Mouse (Mus musculus) CH12.LX (cell line): ENCODE measurements around the gene Prkaa2.

ENCODE experiments used
- CHD2 ChIP-seq: IDR thresholded peaks from 2 replicates; pipeline ENCODE4 v1.6.1; 2011; ENCODE audit warnings: low read length, improper control_type of control experiment
- CTCF ChIP-seq, 2 experiments: IDR thresholded peaks in 1 of 2; conservative IDR thresholded peaks in 1 of 2; 2 replicates each; pipeline ENCODE4 v1.5.1; 2011 to 2012; ENCODE audit warnings: low read depth in 2 of 2, low read length in 2 of 2, improper control_type of control experiment in 1 of 2, inconsistent platforms in 1 of 2, mild to moderate bottlenecking in 1 of 2, moderate library complexity in 1 of 2
- ELF1 ChIP-seq: IDR thresholded peaks from 2 replicates; pipeline ENCODE4 v1.6.1; 2014; ENCODE audit warnings: low read depth, mild to moderate bottlenecking, inconsistent platforms, low read length, improper control_type of control experiment
- EP300 ChIP-seq: IDR thresholded peaks from 2 replicates; pipeline ENCODE4 v1.6.1; 2011; ENCODE audit warnings: low read length, improper control_type of control experiment
- GABPA ChIP-seq: IDR thresholded peaks from 2 replicates; pipeline ENCODE4 v1.6.1; 2012; ENCODE audit warnings: low read depth, low read length, improper control_type of control experiment, inconsistent platforms; ENCODE audit not compliant: insufficient replicate concordance
- JUND ChIP-seq: conservative IDR thresholded peaks from 2 replicates; pipeline ENCODE4 v1.6.1; 2011; ENCODE audit warnings: low read depth, low read length, improper control_type of control experiment
- POLR2A ChIP-seq: IDR thresholded peaks from 2 replicates; pipeline ENCODE4 v1.6.1; 2011; ENCODE audit warnings: low read depth, mild to moderate bottlenecking, improper control_type of control experiment, low read length
- POLR2AphosphoS2 ChIP-seq: IDR thresholded peaks from 2 replicates; pipeline ENCODE4 v1.6.1; 2011; ENCODE audit warnings: low read depth, low read length, improper control_type of control experiment
- RCOR1 ChIP-seq: conservative IDR thresholded peaks from 2 replicates; pipeline ENCODE4 v1.6.1; 2012; ENCODE audit warnings: low read depth, mild to moderate bottlenecking, inconsistent platforms, low read length, improper control_type of control experiment
- TCF12 ChIP-seq: IDR thresholded peaks from 2 replicates; pipeline ENCODE4 v1.6.1; 2014; ENCODE audit warnings: low read depth, mild to moderate bottlenecking, inconsistent platforms, low read length, improper control_type of control experiment

DNA sequence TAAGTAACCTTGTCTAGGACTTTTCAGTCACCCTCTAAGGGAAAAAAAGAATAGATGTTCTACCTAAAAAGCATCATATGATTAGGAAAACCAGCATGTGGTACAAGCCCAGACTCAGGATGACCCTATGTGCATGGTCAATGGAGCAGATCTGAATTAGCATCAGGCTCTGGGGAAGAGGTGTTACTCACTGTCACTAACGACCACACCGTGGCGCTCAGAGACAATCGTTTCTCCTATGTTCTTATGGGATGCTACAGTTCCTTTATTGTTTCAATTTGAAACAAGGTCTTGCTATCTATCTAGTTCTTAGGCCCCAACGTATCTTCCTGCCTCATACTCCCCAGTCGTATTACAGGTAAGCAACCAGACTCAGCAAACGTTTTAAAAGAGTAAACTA, 76.5 kb downstream of the Prkaa2 start:
- TF ChIP-seq ELF1 (no peak), CTCF (conservative IDR thresholded peaks at IDR 0.05 in 1 of 2, IDR thresholded peaks at IDR 0.05 in 1 of 2; ENCODE audit: low read depth in 2 of 2, low read length in 2 of 2) (peak in 1 of 2 experiments; percentile 74; a peak in 2 of 4 replicates), JUND (no peak), POLR2AphosphoS2 (no peak), RCOR1 (no peak), GABPA (no peak), POLR2A (no peak), CHD2 (no peak), TCF12 (no peak), EP300 (no peak)
